Mouse (Mus musculus) lung, postnatal 0 days (tissue): ENCODE measurements at regions not wholly inside any gene's neighbourhood (a gene's known extent, or its start where the extent isn't known, plus 50 kb on each side); places are given as distances from the start of the nearest gene placed in this dataset.

Experiments used
- CTCF ChIP-seq: IDR thresholded peaks from 2 replicates; pipeline ENCODE4 v1.5.1; 2016; ENCODE audit warnings: antibody characterized with exemption, mild to moderate bottlenecking
- EP300 ChIP-seq: IDR thresholded peaks from 2 replicates; pipeline ENCODE4 v1.6.1; 2016; ENCODE audit warnings: antibody characterized with exemption, mild to moderate bottlenecking, control low read depth

DNA sequence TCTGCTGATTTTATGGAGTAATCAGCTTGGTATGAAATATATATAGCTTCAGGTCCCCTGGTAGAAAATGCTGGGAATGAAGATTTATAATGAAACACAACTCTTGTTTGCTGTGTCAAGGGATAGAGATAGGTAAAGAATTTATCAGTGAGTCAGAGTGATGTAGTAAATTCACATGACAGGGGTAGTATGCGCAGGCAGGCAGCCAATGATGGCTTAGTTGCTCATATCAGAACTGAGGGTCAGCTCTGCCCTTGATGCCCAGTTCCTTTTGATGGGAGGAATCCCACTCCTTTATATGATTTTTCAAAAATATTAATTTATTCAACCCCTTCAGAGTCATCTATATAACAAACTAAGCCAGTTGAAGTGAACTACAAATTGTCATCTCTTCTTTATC lies 729.6 kb upstream of the Sel1l start:
- TF ChIP-seq CTCF (no peak), EP300 (no peak)
